Mouse (Mus musculus): ENCODE measurements around the gene Edc3. TPM values are rescaled to one million over a fixed set of nuclear protein-coding genes. Genes with fewer than 3 reads are reported as not detected.
A peak's percentile ranks its signal among the peaks of the same experiment; 100 is the strongest.

Edc3 gene
- polyA plus RNA-seq (2015; fragmentation: Nextera tagmentation; extraction: Ambion mirVana) = 26.8 and 28.6 TPM in 2 replicates

GRCm38 (mm10) chr9:57708068-57708719 lies at the start of gene Edc3:
Edc3 (plus strand) TSS chr9:57708540.
- H3K4me1 ChIP-seq = no peaks in the 10 kb centered on the region
- 0 out of 2 replicates have a peak, but pooled peaks cover 3% of the 10 kb centered on the region for H3K36me3 ChIP-seq
- peak within 1 kb of the TSS; percentile 91 for H3K9ac ChIP-seq
- WGBS = under 1% methylated on average over 23 of the region's 23 CpGs
- peak within 1 kb of the TSS; percentile 76 for H3K4me2 ChIP-seq
- peak within 1 kb of the TSS; percentile 93 for H3K4me3 ChIP-seq (replicated peaks)
- peak within 1 kb of the TSS; percentile 82 for H3K27ac ChIP-seq
- peaks cover 4% of the 10 kb centered on the region; the same call in 1 of the 2 replicates for H3K9me3 ChIP-seq
- ATAC-seq (ENCODE audit: insufficient read depth, low FRiP score, low read depth) = peak; percentile 91
- H3K27me3 ChIP-seq (replicated peaks) = no peaks in the 10 kb centered on the region

- Histone ChIP-seq H3K4me1 (no peaks in the 10 kb centered on the region), H3K4me3 (replicated peaks) (no peak overlapping the region), H3K27me3 (replicated peaks) (no peaks in the 10 kb centered on the region), H3K4me2 (no peak overlapping the region), H3K9me3 (no peaks in the 10 kb centered on the region), H3K36me3 (no peaks in the 10 kb centered on the region), H3K27ac (no peak overlapping the region), H3K9ac (no peak overlapping the region)
- ATAC-seq (ENCODE audit: insufficient read depth, low FRiP score, low read depth) = no peak
- WGBS = 78% methylated on average over 4 of the region's 4 CpGs
Observed at GRCm38 (mm10) chr9:57658970-57659369, 49.4 kb upstream of the Edc3 start.

GRCm38 (mm10) chr9:57659774-57660173 lies 48.6 kb upstream of the Edc3 start:
- H3K4me3 ChIP-seq (replicated peaks) = no peak overlapping the region
- ATAC-seq (ENCODE audit: insufficient read depth, low FRiP score, low read depth) = no peak; the same call in 1 of the 2 replicates
- no peaks in the 10 kb centered on the region for H3K9me3 ChIP-seq
- no peak overlapping the region for H3K4me2 ChIP-seq
- H3K4me1 ChIP-seq = no peaks in the 10 kb centered on the region
- no peaks in the 10 kb centered on the region for H3K36me3 ChIP-seq
- no peaks in the 10 kb centered on the region for H3K27me3 ChIP-seq (replicated peaks)
- no peak overlapping the region for H3K9ac ChIP-seq
- no peak overlapping the region for H3K27ac ChIP-seq
- WGBS = 26% methylated on average over 4 of the region's 4 CpGs

- no peak overlapping the region for H3K4me3 ChIP-seq (replicated peaks)
- 62% methylated on average over 6 of the region's 6 CpGs for WGBS
- no peaks in the 10 kb centered on the region for H3K27me3 ChIP-seq (replicated peaks)
- H3K9me3 ChIP-seq = no peaks in the 10 kb centered on the region
- H3K9ac ChIP-seq = no peak overlapping the region
- no peaks in the 10 kb centered on the region for H3K36me3 ChIP-seq
- H3K27ac ChIP-seq = no peak overlapping the region
- H3K4me1 ChIP-seq = no peaks in the 10 kb centered on the region
- no peak for ATAC-seq (ENCODE audit: insufficient read depth, low FRiP score, low read depth)
- no peak overlapping the region for H3K4me2 ChIP-seq
Observed at GRCm38 (mm10) chr9:57660501-57660900, 47.8 kb upstream of the Edc3 start.

GRCm38 (mm10) chr9:57661552-57661951 lies 46.8 kb upstream of the Edc3 start:
- Histone ChIP-seq H3K4me3 (replicated peaks) (no peak overlapping the region), H3K9me3 (no peaks in the 10 kb centered on the region), H3K4me1 (no peaks in the 10 kb centered on the region)

GRCm38 (mm10) chr9:57664616-57665015 lies 43.7 kb upstream of the Edc3 start:
- H3K27ac ChIP-seq = no peak overlapping the region
- H3K4me3 ChIP-seq (replicated peaks) = no peak overlapping the region
- no peaks in the 10 kb centered on the region for H3K4me1 ChIP-seq
- no peaks in the 10 kb centered on the region for H3K9me3 ChIP-seq
- H3K9ac ChIP-seq = no peak overlapping the region
- no peaks in the 10 kb centered on the region for H3K27me3 ChIP-seq (replicated peaks)
- H3K36me3 ChIP-seq = no peaks in the 10 kb centered on the region
- 43% methylated on average over 7 of the region's 7 CpGs for WGBS
- ATAC-seq (ENCODE audit: insufficient read depth, low FRiP score, low read depth) = no peak
- no peak overlapping the region for H3K4me2 ChIP-seq

More at GRCm38 (mm10) chr9:57661552-57661951, 46.8 kb upstream of the Edc3 start:
- Histone ChIP-seq H3K9ac (no peak overlapping the region), H3K4me2 (no peak overlapping the region), H3K27me3 (replicated peaks) (no peaks in the 10 kb centered on the region), H3K27ac (no peak overlapping the region), H3K36me3 (no peaks in the 10 kb centered on the region)
- ATAC-seq (ENCODE audit: insufficient read depth, low FRiP score, low read depth) = no peak
- WGBS = 60% methylated on average over 3 of the region's 3 CpGs

GRCm38 (mm10) chr9:57666536-57666935 lies 41.8 kb upstream of the Edc3 start:
- Histone ChIP-seq H3K9ac (no peak overlapping the region), H3K27me3 (replicated peaks) (no peaks in the 10 kb centered on the region), H3K4me2 (no peak overlapping the region), H3K4me1 (no peaks in the 10 kb centered on the region), H3K9me3 (no peaks in the 10 kb centered on the region), H3K36me3 (no peaks in the 10 kb centered on the region), H3K27ac (no peak overlapping the region), H3K4me3 (replicated peaks) (no peak overlapping the region)
- 71% methylated on average over 8 of the region's 8 CpGs for WGBS
- no peak for ATAC-seq (ENCODE audit: insufficient read depth, low FRiP score, low read depth)

GRCm38 (mm10) chr9:57667136-57667535 lies 41.2 kb upstream of the Edc3 start:
- H3K4me2 ChIP-seq = no peak overlapping the region
- no peak for ATAC-seq (ENCODE audit: insufficient read depth, low FRiP score, low read depth)
- no peaks in the 10 kb centered on the region for H3K36me3 ChIP-seq
- H3K9me3 ChIP-seq = no peaks in the 10 kb centered on the region
- H3K4me3 ChIP-seq (replicated peaks) = no peak overlapping the region
- no peak overlapping the region for H3K9ac ChIP-seq
- H3K27me3 ChIP-seq (replicated peaks) = no peaks in the 10 kb centered on the region
- WGBS = 66% methylated on average over 3 of the region's 3 CpGs
- no peak overlapping the region for H3K27ac ChIP-seq
- no peaks in the 10 kb centered on the region for H3K4me1 ChIP-seq

GRCm38 (mm10) chr9:57667817-57668216 lies 40.5 kb upstream of the Edc3 start:
- no peak overlapping the region for H3K27ac ChIP-seq
- ATAC-seq (ENCODE audit: insufficient read depth, low FRiP score, low read depth) = no peak
- H3K9ac ChIP-seq = no peak overlapping the region
- WGBS = 57% methylated on average over 11 of the region's 11 CpGs
- H3K4me2 ChIP-seq = no peak overlapping the region
- H3K27me3 ChIP-seq (replicated peaks) = no peaks in the 10 kb centered on the region
- no peak overlapping the region for H3K4me3 ChIP-seq (replicated peaks)
- no peaks in the 10 kb centered on the region for H3K9me3 ChIP-seq
- no peaks in the 10 kb centered on the region for H3K4me1 ChIP-seq
- no peaks in the 10 kb centered on the region for H3K36me3 ChIP-seq

GRCm38 (mm10) chr9:57668277-57668676 lies 40.1 kb upstream of the Edc3 start:
- no peak overlapping the region for H3K4me3 ChIP-seq (replicated peaks)
- no peak overlapping the region for H3K4me2 ChIP-seq
- H3K9ac ChIP-seq = no peak overlapping the region
- H3K9me3 ChIP-seq = no peaks in the 10 kb centered on the region
- H3K36me3 ChIP-seq = no peaks in the 10 kb centered on the region
- 20% methylated on average over 1 of the region's 1 CpGs for WGBS
- H3K27me3 ChIP-seq (replicated peaks) = no peaks in the 10 kb centered on the region
- H3K4me1 ChIP-seq = no peaks in the 10 kb centered on the region
- H3K27ac ChIP-seq = no peak overlapping the region
- ATAC-seq (ENCODE audit: insufficient read depth, low FRiP score, low read depth) = no peak

- no peaks in the 10 kb centered on the region for H3K36me3 ChIP-seq
- H3K4me1 ChIP-seq = no peaks in the 10 kb centered on the region
- H3K27ac ChIP-seq = no peak overlapping the region
- no peak overlapping the region for H3K4me3 ChIP-seq (replicated peaks)
- no peak for ATAC-seq (ENCODE audit: insufficient read depth, low FRiP score, low read depth)
- H3K9ac ChIP-seq = no peak overlapping the region
- 82% methylated on average over 3 of the region's 3 CpGs for WGBS
- H3K27me3 ChIP-seq (replicated peaks) = no peaks in the 10 kb centered on the region
- no peak overlapping the region for H3K4me2 ChIP-seq
- no peaks in the 10 kb centered on the region for H3K9me3 ChIP-seq
Observed at GRCm38 (mm10) chr9:57669566-57669965, 38.8 kb upstream of the Edc3 start.

- Histone ChIP-seq H3K27me3 (replicated peaks) (no peaks in the 10 kb centered on the region), H3K4me2 (no peak overlapping the region), H3K36me3 (no peaks in the 10 kb centered on the region), H3K4me3 (replicated peaks) (no peak overlapping the region), H3K9ac (no peak overlapping the region), H3K4me1 (no peaks in the 10 kb centered on the region), H3K27ac (no peak overlapping the region), H3K9me3 (no peaks in the 10 kb centered on the region)
- WGBS = 89% methylated on average over 4 of the region's 4 CpGs
- ATAC-seq (ENCODE audit: insufficient read depth, low FRiP score, low read depth) = no peak
Observed at GRCm38 (mm10) chr9:57671037-57671436, 37.3 kb upstream of the Edc3 start.

GRCm38 (mm10) chr9:57671500-57671899 lies 36.8 kb upstream of the Edc3 start:
- no peaks in the 10 kb centered on the region for H3K36me3 ChIP-seq
- no peaks in the 10 kb centered on the region for H3K4me1 ChIP-seq
- H3K4me3 ChIP-seq (replicated peaks) = no peak overlapping the region
- no peak overlapping the region for H3K27ac ChIP-seq
- 78% methylated on average over 5 of the region's 5 CpGs for WGBS
- no peaks in the 10 kb centered on the region for H3K27me3 ChIP-seq (replicated peaks)
- no peak for ATAC-seq (ENCODE audit: insufficient read depth, low FRiP score, low read depth)
- no peaks in the 10 kb centered on the region for H3K9me3 ChIP-seq
- no peak overlapping the region for H3K4me2 ChIP-seq
- no peak overlapping the region for H3K9ac ChIP-seq

All from stomach, embryonic 15.5 days (tissue).